Mouse (Mus musculus) layer of hippocampus, adult 2 months (tissue): ENCODE data around the gene Ppp6r1. TPM values are rescaled to one million over a fixed set of nuclear protein-coding genes. Genes with fewer than 3 reads are reported as not detected.
A peak's percentile ranks its signal among the peaks of the same experiment; 100 is the strongest.

Experiments
- DNase-seq, 2 experiments: peaks; one replicate each; pipeline ENCODE4 v3.0.0; 2022; ENCODE audit warnings: low spot score in 2 of 2
- H3K27ac ChIP-seq: fragments of 200-600 bp; 2 replicates; pipeline ENCODE4 v1.8.1; 2022
- H3K4me3 ChIP-seq: fragments of 200-600 bp; 2 replicates; pipeline ENCODE4 v1.8.1; 2022; ENCODE audit warnings: mild to moderate bottlenecking
- CTCF ChIP-seq: fragments of 200-600 bp; conservative IDR thresholded peaks from 2 replicates; pipeline ENCODE4 v1.8.1; 2022; ENCODE audit warnings: antibody characterized with exemption, mild to moderate bottlenecking, moderate library complexity
- total RNA-seq, 2 experiments: library from RNA; stranded (reverse); gene quantifications; 2 replicates each; pipeline ENCODE4 v1.2.3; 2021

The Ppp6r1 gene
- total RNA-seq, 2 experiments from 2014 or later = 133 to 134 TPM

DNA sequence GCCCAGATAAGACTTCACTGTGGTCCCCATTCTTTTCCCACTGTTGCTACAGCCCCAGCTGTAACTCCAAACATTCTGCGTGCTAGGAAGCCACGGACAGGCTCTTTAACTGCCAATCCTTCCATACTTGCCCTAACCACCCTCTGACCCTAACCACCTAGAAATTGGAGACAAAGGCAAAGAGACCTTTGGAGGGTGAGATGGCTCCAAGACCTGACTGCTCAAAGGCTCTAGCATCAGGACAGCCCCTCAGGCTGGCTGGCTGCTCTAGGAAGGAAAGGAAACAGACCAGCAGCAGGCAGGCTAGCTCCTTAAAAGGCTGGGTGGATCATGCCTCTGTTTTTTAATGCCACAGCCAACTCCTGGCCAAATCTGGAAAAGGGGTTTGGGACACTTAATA, 4.6 kb downstream of the Ppp6r1 start:
- TF ChIP-seq CTCF = no peak
- peak overlapping the region; percentile 70 for H3K27ac ChIP-seq
- no peak for DNase-seq
- peak overlapping the region; percentile 8; the same call in 1 of the 2 replicates for H3K4me3 ChIP-seq

DNA sequence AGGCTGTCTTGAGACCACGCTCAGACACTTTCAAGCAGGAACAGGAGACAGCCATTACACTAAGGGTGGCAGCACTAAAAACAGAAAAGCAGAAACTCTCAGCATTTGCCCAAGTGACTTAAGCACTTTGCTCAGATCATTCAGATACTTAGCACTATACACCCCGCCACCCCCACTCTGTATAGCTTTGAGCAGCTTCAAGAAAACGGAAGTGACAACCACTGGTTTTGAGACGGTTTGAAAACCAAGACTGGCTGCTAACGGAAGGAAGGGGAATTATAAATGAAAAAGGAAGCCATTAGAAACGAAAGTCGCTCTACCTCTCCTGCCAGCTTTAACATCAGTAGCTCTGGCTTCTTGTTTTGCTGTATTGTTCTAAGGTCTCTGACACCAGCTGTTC, 5.0 kb downstream of the Ppp6r1 start:
- TF ChIP-seq CTCF = no peak
- Histone ChIP-seq H3K4me3 (no peak overlapping the region; the same call in 1 of the 2 replicates), H3K27ac (peak overlapping the region; percentile 70; the same call in 1 of the 2 replicates)
- no peak for DNase-seq

DNA sequence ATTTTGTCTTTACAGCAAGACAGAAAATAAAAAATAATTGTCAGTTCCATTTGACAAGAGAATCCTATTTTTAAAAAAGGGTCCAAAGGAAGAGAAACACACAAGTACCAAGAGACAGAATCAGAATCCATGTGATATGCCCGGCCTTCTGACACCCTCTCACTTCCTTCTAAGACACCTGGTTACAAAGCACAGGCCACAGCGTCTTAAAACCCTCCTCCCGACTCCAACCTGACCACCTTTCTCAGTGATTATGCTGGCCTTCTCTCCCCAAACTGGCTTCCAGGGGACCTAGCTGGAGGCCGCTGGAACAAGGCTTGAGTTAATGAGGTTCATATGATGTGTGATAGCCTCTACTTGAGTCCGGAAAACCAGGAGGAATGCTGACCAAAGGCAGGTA, 5.5 kb downstream of the Ppp6r1 start:
- DNase-seq = no peak
- no peak overlapping the region for H3K4me3 ChIP-seq
- no peak for TF ChIP-seq CTCF
- H3K27ac ChIP-seq = peak overlapping the region; percentile 2; the same call in 1 of the 2 replicates

DNA sequence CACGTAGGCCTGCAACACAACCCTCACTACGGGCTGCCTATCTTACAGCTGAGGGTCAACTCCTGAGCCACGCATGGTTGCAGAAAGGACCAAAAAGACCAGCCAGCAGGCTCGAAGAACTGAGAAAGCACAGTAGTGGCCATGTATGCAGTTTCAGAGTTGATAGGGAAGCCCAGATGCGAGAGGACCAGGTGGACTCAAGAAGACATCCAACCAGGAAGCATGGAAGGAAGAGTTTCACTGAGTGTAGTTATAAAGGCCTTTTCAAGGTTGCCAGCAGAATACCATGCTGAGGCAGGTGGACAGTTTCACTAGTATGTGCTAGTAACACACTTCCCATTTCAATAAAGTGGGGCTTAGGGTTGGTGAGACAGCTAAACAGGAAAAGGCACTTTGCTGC, 6.1 kb downstream of the Ppp6r1 start:
- no peak for DNase-seq
- Histone ChIP-seq H3K27ac (no peak overlapping the region), H3K4me3 (no peak overlapping the region)
- TF ChIP-seq CTCF = no peak

DNA sequence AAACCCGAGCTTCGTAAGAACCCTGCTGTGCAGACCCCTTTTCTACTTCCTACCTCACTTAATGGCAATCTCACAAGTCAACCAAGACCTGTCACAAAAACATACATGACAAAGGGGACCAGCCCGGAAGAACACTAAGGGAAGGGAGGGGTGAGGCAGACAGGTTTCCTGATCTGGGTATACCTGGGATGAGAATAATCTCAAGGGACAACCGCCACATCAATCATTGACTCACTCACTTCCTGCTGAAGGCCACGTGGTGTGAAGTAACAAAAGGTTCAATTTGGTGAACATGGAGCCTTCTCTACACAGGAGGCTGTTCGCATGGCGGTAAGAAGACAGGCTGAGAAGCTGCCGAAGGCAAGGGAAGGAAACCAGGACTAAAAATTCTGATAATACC, 7.2 kb downstream of the Ppp6r1 start:
- Histone ChIP-seq H3K4me3 (no peak overlapping the region), H3K27ac (no peak overlapping the region)
- no peak for TF ChIP-seq CTCF
- DNase-seq = no peak

DNA sequence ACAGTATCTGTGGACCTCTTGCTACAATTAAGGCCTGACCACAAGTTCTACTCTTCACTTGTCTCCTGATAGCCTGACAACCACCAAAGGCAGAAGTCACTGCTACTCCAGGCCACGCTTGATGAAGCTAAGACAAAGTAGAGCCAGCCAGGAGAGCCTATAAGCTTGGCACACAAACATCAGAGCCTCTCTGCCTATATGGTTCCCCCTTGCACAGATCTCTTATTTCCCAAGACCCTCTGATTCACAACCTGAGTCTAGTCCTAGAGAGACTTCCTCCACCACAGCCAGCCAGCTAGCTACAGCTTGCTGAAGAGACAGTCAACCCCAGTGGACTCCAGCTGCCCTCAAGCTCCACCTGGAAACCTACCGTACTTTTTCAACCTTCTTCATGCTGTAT, 10.8 kb downstream of the Ppp6r1 start:
- TF ChIP-seq CTCF = no peak
- H3K4me3 ChIP-seq = no peak overlapping the region
- DNase-seq = no peak
- no peak overlapping the region for H3K27ac ChIP-seq

DNA sequence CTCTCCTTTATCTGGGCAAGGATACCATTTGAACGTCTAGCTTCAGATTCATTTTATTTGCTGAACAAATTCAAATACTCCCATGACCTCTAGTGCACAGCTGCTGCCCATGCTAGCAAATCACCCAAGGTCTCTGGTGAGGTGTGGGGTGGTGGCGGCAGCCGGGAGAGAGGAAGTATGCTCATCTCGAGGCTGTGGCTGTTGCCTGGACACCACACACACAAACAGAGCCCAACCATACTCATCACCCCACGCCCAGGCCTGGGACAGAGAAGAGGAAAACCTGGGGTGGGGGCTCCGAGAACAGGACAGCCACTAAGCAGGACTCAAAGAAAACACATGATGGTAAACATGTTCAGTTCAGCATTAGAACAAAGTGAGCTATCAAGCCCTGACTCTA, 11.5 kb downstream of the Ppp6r1 start:
- Histone ChIP-seq H3K27ac (no peak overlapping the region), H3K4me3 (no peak overlapping the region)
- peak in 1 of 2 experiments; percentile 5 for DNase-seq
- no peak for TF ChIP-seq CTCF

DNA sequence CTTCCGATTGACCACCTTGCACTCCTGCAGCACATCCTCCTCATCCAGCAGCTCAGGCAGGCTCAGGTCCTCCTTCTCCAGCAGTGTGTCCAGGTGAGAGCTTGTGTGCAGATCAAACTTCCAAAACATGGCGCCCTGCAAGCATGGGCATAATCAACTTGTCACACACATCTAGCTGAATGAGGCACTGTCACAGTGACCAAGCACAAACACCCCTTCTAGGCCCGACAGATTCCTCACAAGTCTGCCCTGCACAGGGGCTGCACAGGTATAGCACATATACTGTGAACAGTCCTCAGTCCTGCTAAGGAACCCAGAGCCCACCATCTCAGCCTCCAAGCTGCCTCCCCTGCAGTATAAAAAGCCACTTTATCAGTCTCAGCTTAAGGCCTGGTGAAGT, 12.0 kb downstream of the Ppp6r1 start:
- DNase-seq = peak in 1 of 2 experiments; percentile 2
- Histone ChIP-seq H3K4me3 (no peak overlapping the region), H3K27ac (no peak overlapping the region)
- TF ChIP-seq CTCF = no peak

DNA sequence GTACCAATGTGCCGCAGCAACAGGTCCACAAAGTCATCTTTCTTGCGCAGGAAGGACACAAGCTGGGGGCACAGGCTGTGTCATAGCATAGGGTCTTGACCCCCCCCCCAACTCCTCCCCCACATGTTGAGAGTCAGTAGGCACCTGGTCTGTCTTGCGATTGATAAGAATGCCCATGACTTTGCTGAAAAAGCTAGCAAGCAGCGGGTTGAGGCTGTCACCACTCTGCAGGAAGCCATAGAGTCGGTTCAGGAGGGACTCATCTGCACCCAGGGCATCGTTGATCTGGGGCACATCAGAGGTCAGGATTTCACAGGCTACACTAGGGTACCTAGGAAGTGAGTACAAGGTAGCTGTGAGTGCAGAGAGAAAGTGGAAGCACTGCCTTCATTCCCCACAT, 15.6 kb downstream of the Ppp6r1 start:
- Histone ChIP-seq H3K27ac (no peak overlapping the region), H3K4me3 (no peak overlapping the region)
- DNase-seq = peak in 1 of 2 experiments; percentile 5
- no peak for TF ChIP-seq CTCF

DNA sequence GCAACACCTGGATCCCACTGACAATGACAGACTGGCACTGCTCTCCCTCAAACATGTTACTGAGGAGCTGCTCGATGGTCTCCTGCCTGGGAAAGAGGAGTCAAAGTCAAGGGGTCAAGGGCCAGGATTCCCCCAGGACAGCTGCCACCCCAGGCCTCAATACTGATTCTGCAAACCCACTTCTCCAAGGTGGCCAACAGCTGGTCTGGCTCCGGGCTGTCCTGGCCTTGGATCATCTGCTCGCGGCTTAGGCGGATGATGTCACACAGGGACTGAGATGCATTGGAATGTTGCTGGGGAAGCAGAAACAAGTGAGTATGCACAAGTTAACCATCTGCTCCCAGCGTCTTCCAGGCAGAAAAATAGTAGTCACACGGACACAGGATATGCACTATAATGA, 16.9 kb downstream of the Ppp6r1 start:
- DNase-seq = peak in 1 of 2 experiments; percentile 8
- peak overlapping the region; percentile 72; the same call in 1 of the 2 replicates for H3K27ac ChIP-seq
- H3K4me3 ChIP-seq = no peak overlapping the region
- no peak for TF ChIP-seq CTCF

DNA sequence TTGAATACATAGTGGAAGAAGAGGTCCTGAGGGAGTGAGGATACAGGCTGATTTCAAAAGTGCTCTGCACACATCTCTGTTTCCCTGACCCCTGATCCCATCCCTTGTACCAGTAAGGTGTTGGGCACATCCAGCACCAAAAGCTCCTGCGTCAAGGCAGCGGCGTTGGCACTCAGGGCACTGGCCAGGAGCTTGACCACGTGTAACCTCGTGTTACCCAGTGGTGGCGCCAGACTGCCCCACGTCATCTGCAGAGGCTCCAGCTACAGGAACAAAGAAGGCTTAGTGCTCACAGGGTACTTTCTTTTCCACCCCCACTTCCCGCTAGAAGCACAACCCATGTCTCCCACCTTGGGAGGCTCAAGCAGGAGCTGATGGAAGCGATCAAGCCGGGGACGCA, 17.7 kb downstream of the Ppp6r1 start:
- peak in 1 of 2 experiments; percentile 18 for DNase-seq
- Histone ChIP-seq H3K4me3 (no peak overlapping the region), H3K27ac (peak overlapping the region; percentile 72)
- peak; percentile 32 for TF ChIP-seq CTCF

DNA sequence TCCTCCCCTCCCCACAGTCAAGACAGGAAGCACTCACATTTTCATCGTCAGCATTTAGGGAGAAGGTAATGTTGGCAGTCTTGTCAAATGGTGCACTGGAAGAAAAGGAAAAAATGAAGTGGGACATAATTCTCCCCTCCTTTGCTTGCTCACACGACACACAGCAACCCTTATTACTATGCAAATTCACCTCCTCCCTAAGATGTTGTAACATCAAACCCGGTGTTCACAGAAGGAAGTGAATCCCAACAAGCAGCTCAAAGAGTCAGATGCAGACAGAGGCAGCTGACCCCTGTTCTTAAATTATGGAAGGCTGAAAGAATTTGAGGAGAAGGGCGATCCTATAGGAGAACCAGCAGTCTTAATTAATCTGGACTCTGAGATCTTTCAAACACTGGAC, 22.6 kb downstream of the Ppp6r1 start:
- TF ChIP-seq CTCF = no peak
- Histone ChIP-seq H3K4me3 (no peak overlapping the region), H3K27ac (no peak overlapping the region)
- DNase-seq = peak in 1 of 2 experiments; percentile 2

DNA sequence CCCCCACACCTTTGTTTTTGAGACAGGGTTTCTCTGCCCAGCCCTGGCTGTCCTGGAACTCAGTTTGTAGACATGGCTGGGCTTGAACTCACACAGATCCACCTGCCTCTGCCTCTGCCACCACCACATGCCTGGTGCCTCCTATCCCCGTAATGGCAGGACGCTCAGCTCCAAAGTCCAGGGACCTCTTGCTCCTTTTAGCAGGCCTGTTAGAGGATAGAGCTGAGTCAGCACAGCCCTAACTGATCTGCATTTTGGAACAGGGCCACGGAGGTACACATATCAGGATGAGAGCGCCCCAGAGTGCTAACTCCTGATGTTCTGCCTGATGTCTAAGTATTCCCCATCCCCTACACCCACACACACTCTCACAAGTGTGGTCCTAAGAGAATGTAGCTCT, 27.8 kb downstream of the Ppp6r1 start, which contains the start of gene Tmem86b:
Tmem86b (minus strand) TSS at position 392 of the 400 bp plus-strand sequence.
- TF ChIP-seq CTCF = no peak
- DNase-seq = no peak
- no peak within 1 kb of the TSS for H3K4me3 ChIP-seq
- H3K27ac ChIP-seq = no peak within 1 kb of the TSS

DNA sequence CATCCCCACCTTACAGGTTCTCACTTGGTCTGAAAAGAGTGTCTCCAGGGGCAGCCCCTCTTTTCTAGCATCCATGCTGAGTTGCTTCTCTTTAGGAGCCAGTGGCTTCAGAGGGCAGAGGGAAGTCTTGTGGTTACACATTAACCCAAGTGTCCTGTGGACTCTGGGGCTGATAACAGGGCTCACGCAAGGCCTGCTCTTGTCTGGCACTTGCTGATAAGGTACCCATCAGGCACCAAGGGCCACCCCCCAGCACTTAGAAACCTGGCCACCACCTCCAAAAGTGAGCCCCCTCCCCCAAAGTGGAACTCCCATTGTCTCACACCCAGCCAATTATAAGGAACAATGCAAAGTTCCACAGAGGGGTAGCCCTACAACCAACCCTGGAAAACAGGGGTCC, 28.6 kb downstream of the Ppp6r1 start:
- no peak for TF ChIP-seq CTCF
- no peak for DNase-seq
- no peak overlapping the region for H3K27ac ChIP-seq
- no peak overlapping the region for H3K4me3 ChIP-seq

DNA sequence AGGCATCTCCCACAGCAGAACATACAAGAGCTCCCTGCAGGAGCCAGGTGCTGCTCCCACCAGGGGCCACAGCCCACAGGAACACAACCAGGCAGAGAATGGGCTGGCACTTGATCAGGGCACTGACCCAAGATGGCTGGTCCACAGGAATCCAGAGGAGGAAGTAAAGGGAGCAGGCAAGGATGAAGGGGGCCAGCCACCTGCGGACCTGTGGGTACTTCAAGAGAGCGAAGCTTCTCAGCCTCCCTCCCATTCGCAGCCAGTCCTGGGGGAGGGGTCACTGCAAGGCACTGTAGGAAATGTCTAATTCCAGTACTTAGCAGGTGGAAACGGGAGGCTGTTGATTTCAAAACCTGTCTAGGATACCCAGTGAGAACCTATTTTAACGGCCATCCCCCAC, 29.2 kb downstream of the Ppp6r1 start:
- H3K4me3 ChIP-seq = no peak overlapping the region
- no peak for DNase-seq
- H3K27ac ChIP-seq = no peak overlapping the region
- no peak for TF ChIP-seq CTCF
